Mouse (Mus musculus): Measurements from ENCODE around the gene Slc25a11.

GRCm38 (mm10) chr11:70621972-70622814 is 25.1 kb downstream of the Slc25a11 start:
- TF ChIP-seq MAX (IDR thresholded peaks at IDR 0.05) (no peak), CTCF (IDR thresholded peaks at IDR 0.05; ENCODE audit: control insufficient read depth, insufficient read depth, insufficient read length) (no peak)
